In the genomic region with DNA sequence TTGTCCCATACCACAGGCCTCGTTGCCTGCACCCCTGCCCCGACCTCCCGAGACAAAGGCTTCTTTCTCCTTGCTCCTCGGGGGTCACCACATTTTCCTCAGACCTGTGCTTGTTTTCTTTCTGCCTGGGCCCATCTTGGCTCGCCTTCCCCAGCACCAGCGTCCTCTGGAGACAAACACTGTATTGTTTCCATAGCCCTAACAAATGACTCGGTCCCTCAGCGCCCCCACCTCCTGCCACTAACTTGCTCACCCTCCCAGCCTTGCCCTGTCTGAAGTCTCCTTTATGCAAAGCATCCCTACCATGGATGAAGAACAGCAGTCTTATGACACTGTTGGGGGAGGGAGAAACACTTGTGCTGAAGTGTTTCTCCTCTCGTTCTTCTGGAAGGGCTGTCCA, we compare ENCODE assay signal across 13 mouse cellular contexts.
DNase-seq lines count a peak whose midpoint lies in the region; ATAC-seq and TF ChIP-seq lines count a peak whose summit lies in the region.
"Had no signal": no experiment of that assay in that cellular context is flagged by ENCODE, and none has a peak within 500 bp of the region (broad histone marks: within the 10 kb centered on the region; RNA-seq: fewer than 3 reads in every experiment).

No protein-coding gene starts in this region.

- no peaks in the 10 kb centered on the region for H3K4me1 ChIP-seq in intestine, embryonic 14.5 days (replicated peaks; ENCODE audit: control insufficient read depth, insufficient read depth, low read length)
- H3K4me1 ChIP-seq in intestine, embryonic 16.5 days (ENCODE audit: control insufficient read depth, insufficient read depth, low read length), result peaks cover 5% of the 10 kb centered on the region; the same call in 1 of the 2 replicates
- H3K4me1 ChIP-seq in forebrain, embryonic 16.5 days (replicated peaks; ENCODE audit: control insufficient read depth, insufficient read depth, low read length), result peaks cover 57% of the 10 kb centered on the region
- peaks cover 63% of the 10 kb centered on the region for H3K4me1 ChIP-seq in midbrain, embryonic 13.5 days (replicated peaks)

- no peak overlapping the region for H3K27ac ChIP-seq in intestine, embryonic 14.5 days (ENCODE audit: low read depth)
- H3K27ac ChIP-seq in intestine, embryonic 16.5 days (ENCODE audit: low read length), result no peak overlapping the region
- H3K27ac ChIP-seq in forebrain, embryonic 16.5 days (ENCODE audit: low read length), result 0 out of 2 replicates have a peak overlapping the region, but pooled peaks have one; percentile 26
- H3K27ac ChIP-seq in midbrain, embryonic 13.5 days, result peak overlapping the region; percentile 67; the same call in 1 of the 2 replicates
- H3K27ac ChIP-seq: heart, embryonic 15.5 days had no signal

- 0 out of 2 replicates have a peak, but pooled peaks have one; percentile 6 for ATAC-seq in intestine, embryonic 14.5 days (replicated peaks; ENCODE audit: low FRiP score, low TSS enrichment, low read depth)
- ATAC-seq in intestine, embryonic 16.5 days, result no peak
- ATAC-seq in forebrain, embryonic 16.5 days, result no peak
- no peak for ATAC-seq in midbrain, embryonic 13.5 days
- ATAC-seq: CD4-positive, CD25-positive, alpha-beta regulatory T cell, adult 4 months had no signal

- TF ChIP-seq CTCF in brain, embryonic 14.5 days (IDR thresholded peaks at IDR 0.05; ENCODE audit: borderline replicate concordance, extremely low read depth, insufficient read depth, insufficient read length), result no peak

- no peaks in the 10 kb centered on the region for H3K27me3 ChIP-seq in intestine, embryonic 14.5 days (replicated peaks; ENCODE audit: control insufficient read depth, insufficient read depth, low read length)
- H3K27me3 ChIP-seq in intestine, embryonic 16.5 days (replicated peaks; ENCODE audit: control insufficient read depth, insufficient read depth, low read length), result no peaks in the 10 kb centered on the region
- H3K27me3 ChIP-seq in forebrain, embryonic 16.5 days (replicated peaks; ENCODE audit: control insufficient read depth, insufficient read depth, low read length), result no peaks in the 10 kb centered on the region
- H3K27me3 ChIP-seq in midbrain, embryonic 13.5 days, result peaks cover 42% of the 10 kb centered on the region

- DNase-seq in intestine, embryonic 14.5 days (ENCODE audit: low spot score), result no peak
- DNase-seq in brain, embryonic 14.5 days (ENCODE audit: low read depth), result peak; percentile 80
- no peak for DNase-seq in frontal cortex, postnatal 25 days (ENCODE audit: low spot score in 2 of 2)
- DNase-seq in gastrocnemius, adult 18-20 months (ENCODE audit: low spot score), result no peak
- DNase-seq in layer of hippocampus, adult 11-12 months (ENCODE audit: low spot score), result no peak
- DNase-seq: kidney, postnatal 10 days; lung, postnatal 4 days; spleen, adult 18-20 months had no signal

- H3K9ac ChIP-seq in intestine, embryonic 14.5 days (ENCODE audit: low read length), result no peak overlapping the region
- H3K9ac ChIP-seq in intestine, embryonic 16.5 days (ENCODE audit: low read depth, low read length), result no peak overlapping the region
- H3K9ac ChIP-seq in forebrain, embryonic 16.5 days (replicated peaks; ENCODE audit: low read depth, low read length), result no peak overlapping the region
- no peak overlapping the region for H3K9ac ChIP-seq in midbrain, embryonic 13.5 days (replicated peaks)
- H3K9ac ChIP-seq: heart, embryonic 15.5 days had no signal

- 45% methylated on average over 9 of the region's 9 CpGs for WGBS in intestine, embryonic 14.5 days
- WGBS in intestine, embryonic 16.5 days, result 26% methylated on average over 9 of the region's 9 CpGs
- 7% methylated on average over 9 of the region's 9 CpGs for WGBS in forebrain, embryonic 16.5 days
- WGBS in midbrain, embryonic 13.5 days, result 4% methylated on average over 9 of the region's 9 CpGs

- H3K4me3 ChIP-seq in intestine, embryonic 14.5 days (ENCODE audit: low read depth, low read length), result no peak overlapping the region
- no peak overlapping the region for H3K4me3 ChIP-seq in intestine, embryonic 16.5 days (ENCODE audit: low read length)
- no peak overlapping the region for H3K4me3 ChIP-seq in forebrain, embryonic 16.5 days (replicated peaks; ENCODE audit: low read length)
- H3K4me3 ChIP-seq in midbrain, embryonic 13.5 days (replicated peaks), result no peak overlapping the region
- H3K4me3 ChIP-seq: heart, embryonic 15.5 days had no signal

- no peaks in the 10 kb centered on the region for H3K36me3 ChIP-seq in intestine, embryonic 14.5 days (ENCODE audit: control insufficient read depth, insufficient read depth, low read length)
- no peaks in the 10 kb centered on the region for H3K36me3 ChIP-seq in intestine, embryonic 16.5 days (ENCODE audit: control insufficient read depth, insufficient read depth, low read length)
- H3K36me3 ChIP-seq in forebrain, embryonic 16.5 days (ENCODE audit: control insufficient read depth, insufficient read depth), result no peaks in the 10 kb centered on the region
- no peaks in the 10 kb centered on the region for H3K36me3 ChIP-seq in midbrain, embryonic 13.5 days
- H3K36me3 ChIP-seq: heart, embryonic 15.5 days had no signal

- no peak overlapping the region for H3K4me2 ChIP-seq in intestine, embryonic 14.5 days (ENCODE audit: low read length)
- H3K4me2 ChIP-seq in intestine, embryonic 16.5 days (ENCODE audit: low read depth, low read length), result no peak overlapping the region
- no peak overlapping the region for H3K4me2 ChIP-seq in forebrain, embryonic 16.5 days (ENCODE audit: low read length)
- no peak overlapping the region for H3K4me2 ChIP-seq in midbrain, embryonic 13.5 days (replicated peaks)
- H3K4me2 ChIP-seq: heart, embryonic 15.5 days had no signal

- no peaks in the 10 kb centered on the region for H3K9me3 ChIP-seq in intestine, embryonic 14.5 days (ENCODE audit: control insufficient read depth, low read length)
- no peaks in the 10 kb centered on the region for H3K9me3 ChIP-seq in intestine, embryonic 16.5 days (ENCODE audit: control insufficient read depth, low read length)
- H3K9me3 ChIP-seq in forebrain, embryonic 16.5 days (ENCODE audit: control insufficient read depth, low read length), result no peaks in the 10 kb centered on the region
- H3K9me3 ChIP-seq in midbrain, embryonic 13.5 days, result no peaks in the 10 kb centered on the region
- H3K9me3 ChIP-seq: heart, embryonic 15.5 days had no signal

- no peak for TF ChIP-seq POLR2A in brain, embryonic 14.5 days (IDR thresholded peaks at IDR 0.05; ENCODE audit: borderline replicate concordance, extremely low read depth, insufficient read depth, insufficient read length, poor library complexity, severe bottlenecking)

Comparison
In these comparisons a context has a peak if more than half of its experiments do, and no peak if none do; other contexts are left out.
1. H3K27ac ChIP-seq: peak in forebrain, embryonic 16.5 days (single experiment) and midbrain, embryonic 13.5 days (single experiment); none in intestine, embryonic 14.5 days (single experiment) and intestine, embryonic 16.5 days (single experiment).